In the genomic region with DNA sequence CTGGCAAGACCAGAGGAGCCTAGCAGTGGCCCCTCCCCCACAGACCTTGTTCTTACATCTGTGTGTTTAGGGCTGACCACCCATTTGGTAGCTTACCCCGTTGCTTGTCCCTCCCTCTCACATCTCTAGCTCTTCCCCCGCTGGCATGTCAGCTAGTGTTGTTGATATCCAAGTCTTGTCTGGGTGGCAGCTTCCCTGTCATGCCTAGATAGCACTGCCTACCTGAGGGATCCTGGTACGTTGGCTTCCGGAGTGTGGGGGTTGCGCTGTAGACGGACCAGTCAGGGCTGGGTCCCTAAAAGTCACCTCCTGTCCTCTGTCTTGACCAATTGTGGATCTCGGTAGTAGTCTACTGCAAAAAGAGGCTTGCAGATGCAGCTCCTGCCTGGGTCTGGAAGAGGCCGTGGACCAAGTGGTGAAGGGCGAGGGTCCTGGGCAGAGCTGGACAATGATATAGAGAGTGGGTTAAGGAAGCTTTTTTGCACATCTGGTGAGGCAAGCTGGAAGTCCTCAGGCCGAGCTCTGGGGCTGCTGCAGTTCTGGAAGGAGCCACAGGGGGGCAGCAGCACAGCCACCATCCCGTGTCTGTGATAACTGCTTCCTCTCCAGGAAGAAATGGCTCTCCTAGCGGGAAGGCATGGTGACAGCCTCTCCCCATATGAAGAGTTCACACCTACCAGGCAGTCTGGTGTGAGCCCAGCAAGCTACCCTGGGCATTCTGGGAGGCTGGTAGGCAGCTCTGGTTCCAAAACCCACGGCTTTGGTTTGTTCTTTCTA, we compare ENCODE assay signal across 8 mouse cellular contexts. TPM values are rescaled to one million over a fixed set of nuclear protein-coding genes. Genes with fewer than 3 reads are reported as not detected.
DNase-seq lines count a peak whose midpoint lies in the region; ATAC-seq and TF ChIP-seq lines count a peak whose summit lies in the region.

No protein-coding gene starts in this region.

- no peak overlapping the region for H3K4me2 ChIP-seq in lung, postnatal 0 days (replicated peaks; ENCODE audit: low read depth, low read length)

- TF ChIP-seq CTCF in cortical plate, adult 2 months (IDR thresholded peaks at IDR 0.05; ENCODE audit: extremely low read depth, insufficient read depth, low read length): peak; percentile 78
- peak; percentile 92 for TF ChIP-seq CTCF in lung, postnatal 0 days (IDR thresholded peaks at IDR 0.05)

- H3K4me1 ChIP-seq in cortical plate, adult 2 months (ENCODE audit: control insufficient read depth, insufficient read depth, low read length): no peaks in the 10 kb centered on the region; the same call in 1 of the 2 replicates
- H3K4me1 ChIP-seq in lung, postnatal 0 days (ENCODE audit: insufficient read depth, low read depth, low read length): no peaks in the 10 kb centered on the region

- H3K27ac ChIP-seq in cortical plate, adult 2 months (ENCODE audit: insufficient read depth, low read length): no peak overlapping the region
- no peak overlapping the region for H3K27ac ChIP-seq in lung, postnatal 0 days (ENCODE audit: low read length)

- H3K4me3 ChIP-seq in cortical plate, adult 2 months (ENCODE audit: insufficient read depth, low read length): no peak overlapping the region
- no peak overlapping the region for H3K4me3 ChIP-seq in lung, postnatal 0 days (ENCODE audit: low read depth, low read length)

- H3K36me3 ChIP-seq in lung, postnatal 0 days (ENCODE audit: insufficient read depth, low read length): peaks cover 82% of the 10 kb centered on the region

- no peaks in the 10 kb centered on the region for H3K9me3 ChIP-seq in lung, postnatal 0 days (ENCODE audit: low read length)

- TF ChIP-seq EP300 in lung, postnatal 0 days (IDR thresholded peaks at IDR 0.05): no peak

- peak; percentile 47 for ATAC-seq in lung, postnatal 0 days

- H3K27me3 ChIP-seq in lung, postnatal 0 days (replicated peaks; ENCODE audit: insufficient read depth, low read length): no peaks in the 10 kb centered on the region

- TF ChIP-seq POLR2A in cortical plate, adult 2 months (IDR thresholded peaks at IDR 0.05; ENCODE audit: extremely low read depth, insufficient read depth, low read length): no peak

- DNase-seq in CD4-positive, CD25-positive, alpha-beta regulatory T cell, adult 2 months (ENCODE audit: low read depth, low spot score): peak; percentile 80
- peak; percentile 58 for DNase-seq in T-cell, adult 2 months (ENCODE audit: low spot score)
- peak; percentile 94 for DNase-seq in heart, adult 11 months
- DNase-seq in kidney, postnatal 10 days: peak; percentile 88
- peak; percentile 76 for DNase-seq in lung, postnatal 0 days (ENCODE audit: low spot score)
- peak; percentile 77 for DNase-seq in retina, postnatal 1 day
- DNase-seq in urinary bladder, postnatal 36 days (ENCODE audit: low spot score in 2 of 2): peak; percentile 69 to 75

- WGBS in lung, postnatal 0 days: 55% methylated on average over 13 of the region's 13 CpGs

- H3K9ac ChIP-seq in lung, postnatal 0 days (replicated peaks; ENCODE audit: low read depth): no peak overlapping the region

RNA-seq across cellular contexts. Expression of a gene that starts 19.0 kb away (rescaled TPM):
- polyA plus RNA-seq in cortical plate, adult 2 months (2012; rRNA removed): 2.2 and 2.4 TPM in 2 replicates
- polyA plus RNA-seq in lung, postnatal 0 days (2015; fragmentation: Nextera tagmentation; extraction: Ambion mirVana): 10.9 and 13.4 TPM in 2 replicates
